Mouse (Mus musculus) limb, embryonic 14.5 days (tissue): ENCODE measurements around the gene Lactbl1. TPM values are rescaled to one million over a fixed set of nuclear protein-coding genes. Genes with fewer than 3 reads are reported as not detected.
A peak's percentile ranks its signal among the peaks of the same experiment; 100 is the strongest.

Source experiments
- ATAC-seq: fragments of 200-750 bp; cut with Nextera tagmentation; 2 replicates; pipeline ENCODE4 v1.8.0; 2017; ENCODE audit warnings: low read depth, moderate number of reproducible peaks, moderate TSS enrichment; ENCODE audit not compliant: low FRiP score
- DNase-seq: peaks from one replicate; pipeline ENCODE4 v3.0.0-alpha.2; 2015; ENCODE audit warnings: low spot score
- H3K27ac ChIP-seq: fragments of 300-500 bp; sonication (generic); replicated peaks from 2 replicates; pipeline ENCODE4 v1.5.1; 2014; ENCODE audit warnings: low read depth, mild to moderate bottlenecking, low read length, moderate library complexity, mixed read lengths
- H3K27me3 ChIP-seq: fragments of 300-500 bp; sonication (generic); 2 replicates; pipeline ENCODE4 v1.6.1; 2014; ENCODE audit warnings: low read length, mixed read lengths; ENCODE audit not compliant: control insufficient read depth, insufficient read depth
- H3K36me3 ChIP-seq: fragments of 300-500 bp; sonication (generic); 2 replicates; pipeline ENCODE4 v1.6.1; 2014; ENCODE audit warnings: mild to moderate bottlenecking, low read length, moderate library complexity, mixed read lengths; ENCODE audit not compliant: control insufficient read depth, insufficient read depth
- H3K4me1 ChIP-seq: fragments of 300-500 bp; sonication (generic); 2 replicates; pipeline ENCODE4 v1.6.1; 2014; ENCODE audit warnings: antibody characterized with exemption, low read length, mixed read lengths; ENCODE audit not compliant: control insufficient read depth, insufficient read depth
- H3K4me2 ChIP-seq: fragments of 300-500 bp; sonication (generic); replicated peaks from 2 replicates; pipeline ENCODE4 v1.6.1; 2014; ENCODE audit warnings: low read depth, mild to moderate bottlenecking, low read length, moderate library complexity; ENCODE audit not compliant: severe bottlenecking
- H3K4me3 ChIP-seq: fragments of 300-500 bp; sonication (generic); replicated peaks from 2 replicates; pipeline ENCODE4 v1.5.1; 2014; ENCODE audit warnings: low read length
- H3K9ac ChIP-seq: fragments of 300-500 bp; sonication (generic); 2 replicates; pipeline ENCODE4 v1.6.1; 2014; ENCODE audit warnings: mild to moderate bottlenecking, low read depth, low read length, moderate library complexity; ENCODE audit not compliant: severe bottlenecking
- H3K9me3 ChIP-seq: fragments of 300-500 bp; sonication (generic); 2 replicates; pipeline ENCODE4 v1.6.1; 2016; ENCODE audit warnings: low read length; ENCODE audit not compliant: control insufficient read depth
- POLR2A ChIP-seq: fragments of 200-500 bp; IDR thresholded peaks from 2 replicates; pipeline ENCODE4 v1.8.0; 2012; ENCODE audit warnings: inconsistent platforms, mild to moderate bottlenecking, moderate library complexity, borderline replicate concordance; ENCODE audit not compliant: insufficient read depth, insufficient read length; ENCODE audit errors: extremely low read depth
- WGBS: fragments of 180-500 bp; shearing (Covaris S2); extraction: QIAGEN DNeasy Blood & Tissue Kit; methylation state at CpG from one replicate; pipeline ENCODE4 v1.1.7; 2014; 5-methylcytosine and 5-hydroxymethylcytosine counted together
- polyA plus RNA-seq, 2 experiments: library from polyadenylated mRNA; depleted of rRNA in 1 of 2; stranded (reverse) in 1 of 2; unstranded in 1 of 2; fragments of >200 nt; fragmentation: Nextera tagmentation in 1 of 2; extraction: Ambion mirVana in 1 of 2; gene quantifications; 2 replicates each; pipeline versions ENCODE4 v1.2.1 to v1.2.3; 2012 to 2014

Lactbl1 gene
- polyA plus RNA-seq, 2 experiments, result 0.09 TPM; not detected in 1

GRCm38 (mm10) chr4:136594006-136594405 is 28.4 kb upstream of the Lactbl1 start:
- no peaks in the 10 kb centered on the region for H3K27me3 ChIP-seq
- H3K27ac ChIP-seq, result no peak overlapping the region
- no peak for DNase-seq
- H3K4me3 ChIP-seq, result no peak overlapping the region
- TF ChIP-seq POLR2A, result no peak
- H3K9ac ChIP-seq, result no peak overlapping the region
- H3K36me3 ChIP-seq, result peaks cover 18% of the 10 kb centered on the region
- no peak overlapping the region for H3K4me2 ChIP-seq
- no peaks in the 10 kb centered on the region for H3K4me1 ChIP-seq
- H3K9me3 ChIP-seq, result no peaks in the 10 kb centered on the region
- WGBS, result 96% methylated on average over 2 of the region's 2 CpGs
- ATAC-seq, result no peak

- Histone ChIP-seq H3K27me3 (no peaks in the 10 kb centered on the region), H3K4me1 (no peaks in the 10 kb centered on the region), H3K9me3 (no peaks in the 10 kb centered on the region), H3K4me2 (no peak overlapping the region), H3K36me3 (peaks cover 15% of the 10 kb centered on the region), H3K27ac (no peak overlapping the region), H3K9ac (no peak overlapping the region), H3K4me3 (no peak overlapping the region)
- no peak for DNase-seq
- TF ChIP-seq POLR2A, result no peak
- WGBS, result 80% methylated on average over 6 of the region's 6 CpGs
- no peak for ATAC-seq
Measured at GRCm38 (mm10) chr4:136595221-136595620, 27.2 kb upstream of the Lactbl1 start.

DNA sequence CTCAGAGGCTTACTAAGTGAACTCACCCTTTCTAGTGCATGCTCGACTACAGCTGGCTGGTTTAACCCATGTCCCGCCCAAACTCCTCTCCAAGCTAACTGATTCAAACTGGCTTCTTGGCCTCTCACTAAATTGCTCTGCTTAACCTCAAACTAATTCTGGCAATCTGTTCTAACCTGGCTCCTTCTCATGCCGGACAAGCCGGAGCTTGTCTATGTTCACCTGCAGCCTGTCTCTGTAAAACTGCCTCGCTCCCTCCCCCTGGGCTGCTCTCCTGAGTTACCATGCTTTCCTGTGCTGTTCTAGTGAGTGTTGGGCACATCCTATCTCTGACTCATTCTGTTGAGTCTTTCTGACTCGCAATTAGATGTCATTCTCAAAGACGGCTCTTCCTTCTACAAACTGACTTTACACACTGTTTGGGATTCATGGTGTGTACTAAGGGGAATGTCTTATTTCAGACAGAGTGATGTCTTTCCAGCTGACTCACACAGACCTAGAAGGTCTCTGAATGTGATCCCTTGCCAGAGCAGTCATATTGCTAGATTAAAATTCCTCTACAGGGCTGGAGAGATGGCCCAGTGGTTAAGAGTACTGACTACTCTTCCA is 24.0 kb upstream of the Lactbl1 start:
- no peak for DNase-seq
- no peak overlapping the region for H3K4me3 ChIP-seq
- H3K4me1 ChIP-seq, result peaks cover 10% of the 10 kb centered on the region
- H3K36me3 ChIP-seq, result no peaks in the 10 kb centered on the region
- no peak overlapping the region for H3K9ac ChIP-seq
- 92% methylated on average over 7 of the region's 7 CpGs for WGBS
- no peak overlapping the region for H3K27ac ChIP-seq
- no peaks in the 10 kb centered on the region for H3K27me3 ChIP-seq
- H3K9me3 ChIP-seq, result no peaks in the 10 kb centered on the region
- no peak for TF ChIP-seq POLR2A
- no peak overlapping the region for H3K4me2 ChIP-seq
- ATAC-seq, result no peak

DNA sequence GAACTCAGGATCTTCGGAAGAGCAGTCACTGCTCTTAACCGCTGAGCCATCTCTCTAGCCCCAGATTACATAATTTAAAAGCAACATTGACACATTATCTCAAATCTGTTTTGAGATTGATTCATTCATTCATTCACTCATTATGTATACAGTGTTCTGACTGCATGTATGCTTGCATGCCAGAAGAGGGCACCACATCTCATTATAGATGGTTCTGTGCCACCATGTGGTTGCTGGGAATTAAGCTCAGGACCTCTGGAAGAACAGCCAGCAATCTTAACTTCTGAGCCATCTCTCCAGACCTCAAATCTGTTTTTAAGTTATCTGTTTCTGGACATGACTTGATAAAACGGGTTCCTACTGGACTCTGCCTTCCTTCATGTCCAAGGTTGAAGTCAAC is 22.6 kb upstream of the Lactbl1 start:
- H3K9me3 ChIP-seq, result no peaks in the 10 kb centered on the region
- TF ChIP-seq POLR2A, result no peak
- DNase-seq, result no peak
- WGBS, result 92% methylated on average over 3 of the region's 3 CpGs
- H3K27me3 ChIP-seq, result no peaks in the 10 kb centered on the region
- no peaks in the 10 kb centered on the region for H3K36me3 ChIP-seq
- no peak overlapping the region for H3K27ac ChIP-seq
- H3K4me1 ChIP-seq, result peaks cover 10% of the 10 kb centered on the region
- ATAC-seq, result no peak
- no peak overlapping the region for H3K9ac ChIP-seq
- H3K4me3 ChIP-seq, result no peak overlapping the region
- no peak overlapping the region for H3K4me2 ChIP-seq

DNA sequence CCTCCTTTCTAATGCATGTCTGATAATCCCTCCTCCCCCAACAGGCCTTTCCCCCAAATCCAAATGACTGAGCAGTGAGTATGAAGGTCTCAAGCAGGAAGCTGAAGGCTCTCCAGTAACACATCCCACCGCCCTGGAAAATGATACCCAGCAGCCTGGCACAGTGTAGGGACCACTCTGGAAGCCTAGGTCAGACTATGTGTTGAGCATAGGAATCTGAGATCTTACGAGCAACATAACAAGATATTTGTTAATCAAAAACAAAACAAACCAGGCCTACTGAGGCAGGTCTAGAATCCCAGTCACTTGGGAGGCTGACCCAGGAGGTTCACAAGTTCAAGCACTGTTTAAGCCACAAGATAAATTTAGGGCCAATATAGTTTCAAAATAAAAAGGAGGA is 21.9 kb upstream of the Lactbl1 start:
- no peaks in the 10 kb centered on the region for H3K27me3 ChIP-seq
- H3K36me3 ChIP-seq, result no peaks in the 10 kb centered on the region
- DNase-seq (no peak), ATAC-seq (no peak)
- no peak overlapping the region for H3K27ac ChIP-seq
- TF ChIP-seq POLR2A, result no peak
- no peak overlapping the region for H3K9ac ChIP-seq
- WGBS, result 84% methylated on average over 2 of the region's 2 CpGs
- peak overlapping the region; percentile 57 for H3K4me2 ChIP-seq
- H3K4me1 ChIP-seq, result peaks cover 10% of the 10 kb centered on the region
- peak overlapping the region; percentile 96 for H3K4me3 ChIP-seq
- no peaks in the 10 kb centered on the region for H3K9me3 ChIP-seq
